Comparison of ENCODE assay signal across 23 mouse cellular contexts in genomic region chr8:53827395-53827794, GRCm38 (mm10).
A peak's percentile ranks its signal among the peaks of the same experiment; 100 is the strongest.
DNase-seq lines count a peak whose midpoint lies in the region; ATAC-seq and TF ChIP-seq lines count a peak whose summit lies in the region.
"Had no signal": no experiment of that assay in that cellular context is flagged by ENCODE, and none has a peak within 500 bp of the region (broad histone marks: within the 10 kb centered on the region; RNA-seq: fewer than 3 reads in every experiment).

No protein-coding gene starts in this region.

- no peaks in the 10 kb centered on the region for H3K27me3 ChIP-seq in hindbrain, postnatal 0 days (ENCODE audit: insufficient read depth, low read length)
- H3K27me3 ChIP-seq in hindbrain, embryonic 10.5 days (ENCODE audit: insufficient read depth, poor library complexity, severe bottlenecking) = no peaks in the 10 kb centered on the region
- H3K27me3 ChIP-seq: embryonic facial prominence, embryonic 12.5 days; embryonic facial prominence, embryonic 15.5 days had no signal

- no peak for DNase-seq in cerebellum, postnatal 4 days (ENCODE audit: low spot score in 2 of 2)
- peak; percentile 20 for DNase-seq in hindbrain, postnatal 0 days (ENCODE audit: low spot score)
- no peak for DNase-seq in hindbrain, embryonic 10.5 days (ENCODE audit: low spot score)
- DNase-seq in cerebellum, adult 9-10 months = peak; percentile 30
- DNase-seq in cerebellum, postnatal 25 days = peak; percentile 9 to 35
- DNase-seq in urinary bladder, postnatal 36 days (ENCODE audit: low spot score in 2 of 2) = no peak
- DNase-seq in adrenal gland, postnatal 25 days = no peak
- DNase-seq: adrenal gland, adult 8-10 months; adrenal gland, postnatal 36 days; forebrain, postnatal 0 days; gastrocnemius, adult 2 months; gastrocnemius, postnatal 14 days; heart, adult 11 months; heart, postnatal 36 days; kidney, adult 2 months had no signal

- H3K4me1 ChIP-seq in hindbrain, postnatal 0 days (ENCODE audit: insufficient read depth, low read length) = no peaks in the 10 kb centered on the region
- H3K4me1 ChIP-seq in hindbrain, embryonic 10.5 days (replicated peaks) = no peaks in the 10 kb centered on the region
- H3K4me1 ChIP-seq: embryonic facial prominence, embryonic 12.5 days; embryonic facial prominence, embryonic 15.5 days had no signal

- H3K4me3 ChIP-seq in hindbrain, postnatal 0 days (ENCODE audit: low read length) = no peak overlapping the region
- no peak overlapping the region for H3K4me3 ChIP-seq in hindbrain, embryonic 10.5 days
- H3K4me3 ChIP-seq: embryonic facial prominence, embryonic 12.5 days; embryonic facial prominence, embryonic 15.5 days; gastrocnemius, adult 2 months had no signal

- no peaks in the 10 kb centered on the region for H3K9me3 ChIP-seq in hindbrain, postnatal 0 days (ENCODE audit: low read length)
- H3K9me3 ChIP-seq in hindbrain, embryonic 10.5 days = no peaks in the 10 kb centered on the region
- H3K9me3 ChIP-seq: embryonic facial prominence, embryonic 12.5 days; embryonic facial prominence, embryonic 15.5 days had no signal

- H3K9ac ChIP-seq in hindbrain, postnatal 0 days (replicated peaks; ENCODE audit: low read length) = no peak overlapping the region
- H3K9ac ChIP-seq: embryonic facial prominence, embryonic 12.5 days; embryonic facial prominence, embryonic 15.5 days; forebrain, postnatal 0 days; hindbrain, embryonic 14.5 days had no signal

- no peak overlapping the region for H3K27ac ChIP-seq in hindbrain, postnatal 0 days
- H3K27ac ChIP-seq in hindbrain, embryonic 10.5 days = no peak overlapping the region
- H3K27ac ChIP-seq: embryonic facial prominence, embryonic 12.5 days; embryonic facial prominence, embryonic 15.5 days; gastrocnemius, adult 2 months; hindbrain, embryonic 14.5 days had no signal

- H3K4me2 ChIP-seq in hindbrain, postnatal 0 days (ENCODE audit: low read depth, low read length) = no peak overlapping the region
- H3K4me2 ChIP-seq: embryonic facial prominence, embryonic 12.5 days; embryonic facial prominence, embryonic 15.5 days; heart, embryonic 11.5 days; hindbrain, embryonic 14.5 days had no signal

- H3K36me3 ChIP-seq in hindbrain, postnatal 0 days (ENCODE audit: insufficient read depth, low read length) = no peaks in the 10 kb centered on the region
- H3K36me3 ChIP-seq in hindbrain, embryonic 10.5 days = no peaks in the 10 kb centered on the region
- H3K36me3 ChIP-seq: embryonic facial prominence, embryonic 12.5 days; embryonic facial prominence, embryonic 15.5 days had no signal

- WGBS in hindbrain, postnatal 0 days = 83% methylated on average over 1 of the region's 1 CpGs
- WGBS in hindbrain, embryonic 10.5 days = 96% methylated on average over 1 of the region's 1 CpGs

- no peak for TF ChIP-seq CTCF in hindbrain, postnatal 0 days (IDR thresholded peaks at IDR 0.05; ENCODE audit: low read depth)

- ATAC-seq in cerebellum, adult (ENCODE audit: insufficient number of reproducible peaks, low FRiP score, low TSS enrichment) = peak; percentile 66; the same call in 1 of the 2 replicates
- no peak for ATAC-seq in hindbrain, postnatal 0 days
- ATAC-seq: activated CD4-positive, CD25-positive, alpha-beta regulatory T cell, adult 4 months; forebrain, embryonic 14.5 days; forebrain, postnatal 0 days; intestine, postnatal 0 days had no signal

Comparison
In these comparisons a context has a peak if more than half of its experiments do, and no peak if none do; other contexts are left out.
1. DNase-seq: peak in hindbrain, postnatal 0 days (single experiment), cerebellum, adult 9-10 months (single experiment) and cerebellum, postnatal 25 days (2 of 2); none in cerebellum, postnatal 4 days (0 of 2), hindbrain, embryonic 10.5 days (single experiment), urinary bladder, postnatal 36 days (0 of 2) and adrenal gland, postnatal 25 days (single experiment).